Mouse (Mus musculus) lung, embryonic 14.5 days (tissue): ENCODE measurements around the gene 5730596B20Rik. TPM values are rescaled to one million over a fixed set of nuclear protein-coding genes. Genes with fewer than 3 reads are reported as not detected.

Source experiments
- ATAC-seq: fragments of 200-750 bp; cut with Nextera tagmentation; 2 replicates; pipeline ENCODE4 v1.8.0; 2017; ENCODE audit warnings: mild to moderate bottlenecking, moderate TSS enrichment, moderate library complexity; ENCODE audit not compliant: insufficient read depth
- DNase-seq: peaks from one replicate; pipeline ENCODE4 v3.0.0-alpha.2; 2015
- H3K27ac ChIP-seq: fragments of 300-500 bp; sonication (generic); 2 replicates; pipeline ENCODE4 v1.5.1; 2014; ENCODE audit warnings: low read depth, mild to moderate bottlenecking, moderate library complexity
- H3K27me3 ChIP-seq: fragments of 300-500 bp; sonication (generic); 2 replicates; pipeline ENCODE4 v1.6.1; 2014; ENCODE audit warnings: low read length, control low read depth; ENCODE audit not compliant: insufficient read depth
- H3K36me3 ChIP-seq: fragments of 300-500 bp; sonication (generic); 2 replicates; pipeline ENCODE4 v1.6.1; 2014; ENCODE audit warnings: control low read depth; ENCODE audit not compliant: insufficient read depth
- H3K4me1 ChIP-seq: fragments of 300-500 bp; sonication (generic); 2 replicates; pipeline ENCODE4 v1.6.1; 2014; ENCODE audit warnings: antibody characterized with exemption, control low read depth; ENCODE audit not compliant: insufficient read depth
- H3K4me2 ChIP-seq: fragments of 300-500 bp; sonication (generic); 2 replicates; pipeline ENCODE4 v1.6.1; 2014; ENCODE audit warnings: mild to moderate bottlenecking
- H3K4me3 ChIP-seq: fragments of 300-500 bp; sonication (generic); 2 replicates; pipeline ENCODE4 v1.5.1; 2014; ENCODE audit warnings: low read depth, low read length
- H3K9ac ChIP-seq: fragments of 300-500 bp; sonication (generic); 2 replicates; pipeline ENCODE4 v1.6.1; 2014
- H3K9me3 ChIP-seq: fragments of 300-500 bp; sonication (generic); 2 replicates; pipeline ENCODE4 v1.6.1; 2016; ENCODE audit warnings: low read depth, low read length, control low read depth
- CTCF ChIP-seq: IDR thresholded peaks from 2 replicates; pipeline ENCODE4 v1.5.1; 2016; ENCODE audit warnings: antibody characterized with exemption, low read depth
- WGBS: fragments of 180-500 bp; shearing (Covaris S2); extraction: QIAGEN DNeasy Blood & Tissue Kit; methylation state at CpG from one replicate; pipeline ENCODE4 v1.1.7; 2014; 5-methylcytosine and 5-hydroxymethylcytosine counted together
- polyA plus RNA-seq: library from polyadenylated mRNA; unstranded; fragments of >200 nt; fragmentation: Nextera tagmentation; extraction: Ambion mirVana; gene quantifications from 2 replicates; pipeline ENCODE4 v1.2.1, GENCODE M21; 2014

The 5730596B20Rik gene
- polyA plus RNA-seq, 1 experiment from 2014 or later: 2.6 TPM

DNA sequence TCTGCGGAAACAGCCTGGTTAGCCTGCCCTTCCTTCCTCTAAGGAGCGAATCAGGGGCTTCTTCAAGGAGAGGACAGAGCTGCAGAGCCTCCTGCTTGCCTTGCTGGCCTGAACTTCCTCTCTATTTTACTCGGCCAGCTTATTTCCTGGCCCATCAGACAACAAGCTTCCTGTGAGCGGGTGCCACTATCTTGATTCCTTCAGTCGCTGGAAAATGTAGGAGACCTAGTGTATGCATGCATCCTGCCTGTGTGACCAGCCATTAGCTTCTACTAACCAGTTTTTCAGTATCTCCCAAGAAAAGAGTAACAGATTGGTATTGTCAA is 6.4 kb upstream of the 5730596B20Rik start:
- Histone ChIP-seq H3K27me3 (peaks cover 51% of the 10 kb centered on the region), H3K27ac (peak overlapping the region; percentile 98), H3K9me3 (no peaks in the 10 kb centered on the region), H3K9ac (peak overlapping the region; percentile 91), H3K4me3 (peak overlapping the region; percentile 33), H3K4me1 (peaks cover 17% of the 10 kb centered on the region), H3K4me2 (peak overlapping the region; percentile 79), H3K36me3 (peaks cover 10% of the 10 kb centered on the region)
- no peak for TF ChIP-seq CTCF
- ATAC-seq: no peak
- DNase-seq: peak; percentile 74
- WGBS: 17% methylated on average over 5 of the region's 5 CpGs

DNA sequence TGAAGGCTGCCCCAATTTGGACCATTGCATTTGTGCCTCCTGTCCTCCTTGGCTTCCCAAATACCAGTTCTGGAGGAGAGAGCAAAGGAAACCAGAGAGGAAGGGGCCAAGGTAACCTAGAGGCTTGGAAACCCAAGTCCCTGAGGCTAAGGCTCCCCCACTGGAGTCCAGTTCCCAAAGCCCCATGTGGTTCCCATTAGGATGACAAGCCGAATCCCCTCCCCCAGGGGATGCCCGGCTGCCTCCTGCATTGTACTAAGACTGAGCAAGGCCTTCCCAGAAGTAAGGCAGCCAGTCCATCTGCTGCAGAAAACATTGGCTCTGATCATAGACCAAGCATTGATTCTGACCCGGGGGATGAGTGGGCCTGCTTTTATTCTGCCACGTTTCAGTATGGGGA is 6.0 kb upstream of the 5730596B20Rik start:
- peak overlapping the region; percentile 98 for H3K27ac ChIP-seq
- peak overlapping the region; percentile 79 for H3K4me2 ChIP-seq
- no peak for ATAC-seq
- H3K9me3 ChIP-seq: no peaks in the 10 kb centered on the region
- peak; percentile 83 for DNase-seq
- H3K4me3 ChIP-seq: 0 out of 2 replicates have a peak overlapping the region, but pooled peaks have one; percentile 10
- 9% methylated on average over 4 of the region's 4 CpGs for WGBS
- no peak for TF ChIP-seq CTCF
- peaks cover 17% of the 10 kb centered on the region for H3K4me1 ChIP-seq
- H3K9ac ChIP-seq: peak overlapping the region; percentile 91
- H3K27me3 ChIP-seq: peaks cover 51% of the 10 kb centered on the region
- peaks cover 10% of the 10 kb centered on the region for H3K36me3 ChIP-seq

DNA sequence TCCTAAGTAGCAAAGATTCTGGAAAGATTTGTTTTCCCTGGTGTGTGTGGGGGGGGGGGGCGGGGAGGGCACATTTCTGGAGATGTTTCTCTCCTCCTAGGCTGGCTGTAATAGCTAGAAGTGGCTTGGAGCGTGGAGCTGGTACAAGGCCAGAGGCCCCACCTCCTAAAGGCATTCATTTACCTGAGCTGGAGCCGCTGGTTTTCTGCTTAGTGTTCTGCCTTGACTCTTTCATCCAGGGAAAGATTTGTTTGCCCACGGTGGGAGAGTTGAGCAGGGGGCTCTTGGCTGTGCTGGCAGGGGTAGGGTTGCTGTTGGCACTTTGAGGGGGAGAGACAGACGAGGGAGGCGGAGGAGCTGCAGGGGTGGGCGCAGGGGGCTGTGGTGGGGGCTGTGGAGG is 5.4 kb upstream of the 5730596B20Rik start:
- peak overlapping the region; percentile 98 for H3K27ac ChIP-seq
- H3K27me3 ChIP-seq: peaks cover 49% of the 10 kb centered on the region
- DNase-seq (peak; percentile 56), ATAC-seq (no peak)
- no peak for TF ChIP-seq CTCF
- H3K4me1 ChIP-seq: peaks cover 14% of the 10 kb centered on the region
- peaks cover 10% of the 10 kb centered on the region for H3K36me3 ChIP-seq
- H3K4me3 ChIP-seq: peak overlapping the region; percentile 63
- 10% methylated on average over 7 of the region's 7 CpGs for WGBS
- H3K4me2 ChIP-seq: peak overlapping the region; percentile 79
- peak overlapping the region; percentile 91 for H3K9ac ChIP-seq
- no peaks in the 10 kb centered on the region for H3K9me3 ChIP-seq

DNA sequence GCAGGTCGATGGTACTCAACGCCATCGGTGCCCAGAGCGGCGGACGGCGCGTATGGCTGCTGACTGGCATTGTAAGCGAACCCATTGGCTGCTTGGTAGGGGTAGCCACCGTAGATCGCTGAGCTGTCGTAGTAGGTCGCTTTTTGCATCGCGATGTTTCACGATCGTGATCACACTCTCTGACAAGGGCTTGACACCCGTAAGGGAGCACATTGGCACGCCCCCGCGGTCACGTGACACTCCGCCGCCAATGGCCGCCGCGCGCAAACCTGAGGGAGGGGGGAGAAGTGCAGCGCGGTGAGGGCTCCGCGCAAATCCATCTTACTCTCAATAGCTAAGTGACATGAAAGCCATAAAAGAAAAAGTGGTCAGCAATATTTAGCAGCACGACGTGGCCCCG is 4.8 kb upstream of the 5730596B20Rik start:
- peak overlapping the region; percentile 98 for H3K27ac ChIP-seq
- peak overlapping the region; percentile 63 for H3K4me3 ChIP-seq
- TF ChIP-seq CTCF: no peak
- H3K4me1 ChIP-seq: peaks cover 14% of the 10 kb centered on the region
- under 1% methylated on average over 35 of the region's 35 CpGs for WGBS
- H3K4me2 ChIP-seq: peak overlapping the region; percentile 79
- H3K9me3 ChIP-seq: no peaks in the 10 kb centered on the region
- peaks cover 48% of the 10 kb centered on the region for H3K27me3 ChIP-seq
- peaks cover 10% of the 10 kb centered on the region for H3K36me3 ChIP-seq
- peak; percentile 98 for DNase-seq
- H3K9ac ChIP-seq: peak overlapping the region; percentile 98
- ATAC-seq: peak; percentile 65

DNA sequence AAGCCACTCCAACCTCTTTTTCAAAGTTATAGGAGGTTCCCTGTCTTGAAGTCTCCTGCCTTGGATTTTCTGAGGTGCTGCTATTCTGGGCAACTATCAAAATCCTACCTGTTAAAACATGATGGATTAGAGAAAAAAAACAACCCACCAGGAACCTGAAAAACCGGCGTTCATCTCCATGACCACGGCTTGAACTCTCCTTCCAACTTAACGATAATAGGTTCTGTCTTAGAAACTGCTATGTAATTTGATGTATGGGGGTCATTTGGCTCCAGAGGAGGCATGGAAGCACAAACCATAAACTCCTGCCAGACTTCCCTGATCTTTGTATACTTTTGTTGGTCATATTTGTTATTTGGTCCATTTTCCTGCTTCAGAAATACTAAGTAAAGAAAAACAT is 3.6 kb upstream of the 5730596B20Rik start:
- H3K4me3 ChIP-seq: peak overlapping the region; percentile 63
- 1% methylated on average over 4 of the region's 4 CpGs for WGBS

DNA sequence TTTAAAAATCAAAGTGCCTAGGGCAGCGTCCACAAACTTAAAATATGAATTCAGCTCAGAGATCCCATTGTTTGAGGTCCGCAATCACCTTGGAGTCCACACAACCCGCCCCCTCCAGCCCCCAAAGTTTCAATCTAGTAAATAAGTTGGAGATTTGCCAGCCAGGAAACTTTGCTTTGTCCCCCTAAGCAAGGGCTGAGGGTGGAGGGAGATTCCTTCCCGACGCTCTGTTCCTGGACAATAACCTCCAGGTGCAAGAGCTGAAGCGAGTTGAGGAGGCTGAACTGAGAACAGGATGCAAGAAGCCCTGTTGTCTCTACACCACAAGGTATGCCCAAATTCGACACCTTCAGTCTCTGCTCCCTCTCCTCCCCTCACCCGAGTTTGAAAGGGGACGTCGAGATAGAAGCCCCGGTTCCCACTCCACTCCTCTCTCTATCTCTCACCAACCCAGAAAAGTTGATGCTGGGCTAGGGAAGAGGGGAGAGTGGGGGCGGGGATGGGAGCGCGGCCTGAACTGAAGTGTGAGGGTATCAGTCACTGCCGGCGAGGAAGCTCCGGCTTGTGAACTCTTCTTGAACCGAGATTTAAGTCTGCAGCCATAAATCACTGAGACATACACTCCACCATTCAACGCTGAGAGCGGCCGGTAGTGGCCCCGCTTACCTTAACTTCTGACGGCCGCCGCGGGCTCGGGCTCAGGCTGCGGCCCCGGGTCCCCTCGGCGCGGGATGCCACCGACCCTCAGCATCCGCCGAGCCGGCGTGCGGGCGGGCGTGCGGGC is 2.1 kb upstream of the 5730596B20Rik start:
- H3K4me2 ChIP-seq: peak overlapping the region; percentile 79
- peak overlapping the region; percentile 98 for H3K9ac ChIP-seq

More for the DNA sequence above, 3.6 kb upstream of the 5730596B20Rik start:
- Histone ChIP-seq H3K36me3 (peaks cover 10% of the 10 kb centered on the region), H3K27me3 (peaks cover 45% of the 10 kb centered on the region), H3K27ac (peak overlapping the region; percentile 98), H3K9ac (peak overlapping the region; percentile 98), H3K4me1 (peaks cover 14% of the 10 kb centered on the region), H3K9me3 (no peaks in the 10 kb centered on the region), H3K4me2 (peak overlapping the region; percentile 79)
- no peak for TF ChIP-seq CTCF
- no peak for ATAC-seq
- DNase-seq: peak; percentile 71

DNA sequence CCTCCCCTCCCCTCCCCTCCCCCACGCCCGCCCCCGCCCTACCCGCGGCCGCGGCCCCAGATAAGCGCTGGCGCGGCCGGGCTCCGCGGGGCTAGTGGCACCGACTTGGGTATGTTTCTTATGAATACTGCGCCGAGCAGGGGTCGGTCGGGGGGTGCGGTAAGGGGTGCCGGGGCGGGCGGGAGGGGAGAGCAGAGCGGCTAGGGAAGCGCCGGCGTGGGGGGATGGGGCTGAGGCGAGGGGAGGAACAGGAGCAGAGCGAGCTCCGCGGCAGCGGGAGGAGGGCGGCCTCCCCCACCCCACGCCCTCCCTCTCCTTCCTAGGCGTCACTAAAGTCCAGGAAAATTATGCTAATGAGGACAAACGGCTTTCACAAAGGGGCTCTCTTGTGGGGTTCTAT is 1.4 kb upstream of the 5730596B20Rik start:
- TF ChIP-seq CTCF: no peak
- no peaks in the 10 kb centered on the region for H3K9me3 ChIP-seq
- H3K27me3 ChIP-seq: peaks cover 31% of the 10 kb centered on the region
- under 1% methylated on average over 24 of the region's 35 CpGs for WGBS
- H3K4me2 ChIP-seq: peak overlapping the region; percentile 79
- peak overlapping the region; percentile 98 for H3K9ac ChIP-seq
- H3K36me3 ChIP-seq: 0 out of 2 replicates have a peak, but pooled peaks cover 2% of the 10 kb centered on the region
- DNase-seq (peak; percentile 81), ATAC-seq (peak; percentile 47)
- H3K27ac ChIP-seq: peak overlapping the region; percentile 98
- peaks cover 3% of the 10 kb centered on the region for H3K4me1 ChIP-seq
- peak overlapping the region; percentile 63 for H3K4me3 ChIP-seq

More for the DNA sequence above, 2.1 kb upstream of the 5730596B20Rik start:
- TF ChIP-seq CTCF: no peak
- peak overlapping the region; percentile 63 for H3K4me3 ChIP-seq
- H3K27me3 ChIP-seq: peaks cover 38% of the 10 kb centered on the region
- DNase-seq: peak; percentile 91
- H3K4me1 ChIP-seq: peaks cover 8% of the 10 kb centered on the region
- H3K27ac ChIP-seq: peak overlapping the region; percentile 98
- 2% methylated on average over 41 of the region's 41 CpGs for WGBS
- no peaks in the 10 kb centered on the region for H3K9me3 ChIP-seq
- ATAC-seq: peak; percentile 62
- H3K36me3 ChIP-seq: peaks cover 8% of the 10 kb centered on the region
